Mouse (Mus musculus) v-Abl transformed pro-B cells (cell line): ENCODE results near the gene Prkd2.

Source experiments
- in situ Hi-C, 2 experiments: fragments of 400-800 bp; cut with MboI; formaldehyde crosslinking; loops; one replicate each; pipeline ENCODE4 v1.15.1; 2025; ENCODE audit not compliant: unreplicated experiment in 2 of 2

The Prkd2 gene

DNA sequence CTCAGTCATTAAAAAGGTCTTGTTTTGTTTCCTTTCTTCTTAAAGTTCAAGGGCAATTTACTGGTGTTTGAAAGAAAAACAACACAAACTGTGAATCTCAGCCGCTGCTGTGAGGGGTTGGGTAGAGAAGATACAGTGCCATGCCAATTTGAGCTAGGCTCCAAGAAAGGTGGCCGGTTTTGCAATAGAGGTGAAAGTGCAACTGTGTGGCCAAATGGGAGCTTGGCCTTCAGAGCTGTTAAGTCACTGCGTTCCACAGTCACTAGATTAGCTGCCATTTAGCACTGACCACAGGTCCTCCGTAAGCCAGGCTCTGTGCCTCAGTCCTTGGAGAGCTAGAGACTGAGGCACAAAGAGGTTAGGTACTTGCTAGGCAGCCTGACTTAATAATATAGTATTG is 8.9 kb downstream of the Prkd2 start:
- in situ Hi-C loops = no loop called here

DNA sequence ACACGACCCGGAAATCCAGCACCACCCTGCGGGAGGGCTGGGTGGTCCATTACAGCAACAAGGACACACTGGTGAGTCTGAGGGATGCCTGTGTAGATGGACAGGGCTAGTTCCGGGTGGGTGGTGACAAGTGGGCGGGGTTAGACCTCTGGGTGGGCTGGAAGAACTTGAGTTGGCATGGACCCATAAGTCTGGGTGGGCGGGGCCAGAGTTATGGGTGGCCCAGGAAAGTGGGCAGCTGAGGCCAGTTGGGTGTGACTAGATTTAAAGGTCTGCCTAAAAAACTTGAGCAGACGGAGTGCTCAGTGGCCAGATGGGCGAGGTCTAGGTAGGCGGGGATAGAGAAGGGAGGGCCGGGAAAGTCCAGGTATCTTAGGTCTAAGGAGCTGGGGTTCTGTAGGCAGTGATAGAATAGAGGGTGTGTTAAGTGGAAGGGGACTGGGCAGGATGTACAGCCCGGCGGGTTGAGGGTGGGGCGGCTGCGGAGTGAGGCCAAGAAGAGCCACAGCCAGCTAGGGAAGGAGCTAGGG is 10.7 kb downstream of the Prkd2 start:
- in situ Hi-C loops = no loop called here

DNA sequence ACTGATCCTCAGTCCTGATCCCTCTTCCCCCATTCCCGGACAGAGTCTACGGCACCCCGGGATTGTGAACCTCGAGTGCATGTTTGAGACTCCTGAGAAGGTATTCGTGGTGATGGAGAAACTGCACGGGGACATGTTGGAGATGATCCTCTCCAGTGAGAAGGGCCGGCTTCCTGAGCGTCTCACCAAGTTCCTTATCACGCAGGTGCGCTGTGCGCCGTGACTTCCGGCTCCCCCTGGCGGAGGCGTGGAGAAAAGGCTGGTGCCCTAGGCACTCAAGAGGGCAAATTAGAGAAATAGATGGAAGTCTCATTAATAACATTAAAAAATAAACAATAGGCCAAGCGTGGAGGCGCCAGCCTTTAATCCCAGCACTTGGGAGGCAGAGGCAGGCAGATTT is 15.6 kb downstream of the Prkd2 start:
- in situ Hi-C loops = loop anchor here in 1 of 2 experiments (5.0 kb wide), 1 partner anchor 41 kb away; the partner anchor contains the start of genes Fkrp and Strn4

GRCm38 (mm10) chr7:16859902-16860651 is 17.4 kb downstream of the Prkd2 start:
- in situ Hi-C loops = loop anchor here (5.0 kb wide), 2 partner anchors 33 to 43 kb away; partner anchors contain the start of genes Fkrp (in 1 of the 2) and Strn4 (in 1 of the 2)

DNA sequence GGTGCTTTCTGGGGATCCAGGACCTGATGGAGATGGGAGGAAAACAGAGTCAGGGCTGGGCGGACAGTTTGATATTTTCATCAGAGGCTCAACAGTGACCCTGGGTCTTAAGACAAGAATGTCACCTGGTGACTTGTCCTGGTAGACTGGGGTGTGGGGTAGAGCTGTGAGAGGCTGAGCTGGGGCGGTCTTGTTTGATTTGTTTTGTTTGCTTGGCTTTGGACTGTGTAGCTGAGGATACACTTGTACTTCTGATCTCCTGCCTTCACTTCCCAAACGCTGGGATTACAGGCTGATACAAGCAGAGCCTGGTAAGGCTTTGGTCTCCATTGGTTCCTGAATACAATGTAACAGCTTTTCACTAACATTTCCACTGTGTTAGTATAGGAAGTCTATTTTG is 24.8 kb downstream of the Prkd2 start:
- in situ Hi-C loops = no loop called here

- in situ Hi-C loops = no loop called here
Observed at GRCm38 (mm10) chr7:16869497-16869896, 26.8 kb downstream of the Prkd2 start.

GRCm38 (mm10) chr7:16871600-16871999 is 28.9 kb downstream of the Prkd2 start:
- in situ Hi-C loops = loop anchor here in 1 of 2 experiments (5.0 kb wide), 1 partner anchor 51 kb away; the partner anchor contains the start of gene Calm3

DNA sequence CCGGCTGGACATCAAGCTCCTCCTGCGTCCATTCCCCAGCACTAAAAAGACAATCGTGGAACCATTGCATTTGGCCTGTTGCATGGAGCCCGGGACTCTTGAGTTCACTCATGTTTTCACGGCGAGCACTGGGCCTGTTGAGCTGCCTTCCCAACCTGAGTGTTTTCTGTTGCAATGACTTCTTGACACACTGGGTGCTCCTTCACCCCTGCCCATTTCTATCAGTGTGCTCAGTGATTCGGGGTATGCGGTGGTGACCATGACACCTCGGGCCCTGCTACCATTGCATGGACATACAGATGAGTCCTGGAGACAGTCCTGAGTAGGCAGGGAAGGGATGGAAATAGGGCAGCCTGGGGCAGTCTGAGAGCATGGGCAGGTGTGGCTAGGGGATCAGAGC is 29.8 kb downstream of the Prkd2 start:
- in situ Hi-C loops = loop anchor here in 1 of 2 experiments (5.0 kb wide), 1 partner anchor 50 kb away; the partner anchor contains the start of gene Calm3

DNA sequence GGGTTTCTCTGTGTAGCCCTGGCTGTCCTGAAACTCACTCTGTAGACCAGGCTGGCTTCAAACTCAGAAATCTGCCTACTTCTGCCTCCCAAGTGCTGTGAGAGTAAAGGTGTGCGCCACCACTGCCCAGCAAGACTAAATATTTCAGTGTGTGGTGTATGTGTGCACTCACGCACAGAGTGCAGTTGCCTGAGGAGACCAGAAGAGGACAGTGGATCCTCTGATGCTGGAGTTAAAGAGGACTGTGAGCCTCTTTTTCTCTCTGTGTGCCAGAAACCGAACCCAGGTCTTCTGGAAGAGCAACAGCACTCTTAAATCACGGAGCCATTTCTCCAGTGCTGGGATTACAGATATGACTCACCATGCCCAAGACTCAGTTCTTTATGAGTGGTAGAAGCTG is 30.7 kb downstream of the Prkd2 start:
- in situ Hi-C loops = loop anchor here in 1 of 2 experiments (5.0 kb wide), 1 partner anchor 49 kb away; the partner anchor contains the start of gene Calm3

DNA sequence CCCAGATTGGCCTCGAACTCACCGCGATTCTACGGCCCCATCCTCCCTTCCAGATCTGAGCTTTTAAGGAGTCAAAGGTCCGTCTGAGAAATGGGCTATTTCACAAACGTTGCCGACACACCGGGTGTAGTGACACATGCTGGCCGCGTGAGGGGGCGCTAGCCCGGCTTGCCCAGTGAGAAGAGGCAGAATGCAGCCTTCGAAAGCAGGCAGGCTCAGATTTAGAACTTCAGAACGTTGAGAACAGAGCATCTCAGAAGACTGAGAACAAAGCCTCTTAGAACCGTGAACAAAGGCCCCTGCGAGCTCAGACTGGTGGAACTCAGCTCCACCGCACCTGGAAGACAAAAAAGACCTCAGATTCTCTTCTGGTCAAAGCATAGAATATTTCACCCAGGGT is 31.5 kb downstream of the Prkd2 start:
- in situ Hi-C loops = loop anchor here in 1 of 2 experiments (5.0 kb wide), 1 partner anchor 48 kb away; the partner anchor contains the start of gene Calm3

DNA sequence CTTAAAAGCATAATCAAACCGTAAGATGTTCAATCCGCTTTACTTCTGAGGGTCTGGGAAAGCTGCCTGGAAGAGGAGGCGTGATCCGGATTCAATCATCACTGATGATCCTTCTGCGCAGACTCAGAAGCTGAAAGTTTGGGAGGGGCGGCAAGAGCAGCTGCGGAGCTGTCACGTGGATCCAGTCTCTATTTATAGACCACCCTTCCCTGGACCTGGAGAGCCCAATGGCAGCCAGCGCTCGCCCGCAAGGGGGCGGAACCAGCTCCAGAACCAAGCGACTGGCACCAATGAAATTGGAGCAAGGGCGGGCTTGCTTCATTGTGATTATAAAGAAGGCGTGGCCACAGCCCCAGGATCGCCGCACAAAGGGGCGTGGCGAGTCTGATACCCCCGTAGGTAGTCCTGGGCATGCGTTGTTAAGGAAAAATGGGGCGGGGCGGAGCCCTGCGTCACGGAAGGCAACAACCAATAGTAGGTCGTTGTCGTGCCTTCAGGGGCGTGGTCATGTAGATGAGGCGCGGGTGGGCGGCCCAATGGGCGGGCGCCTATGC is 32.1 kb downstream of the Prkd2 start:
- in situ Hi-C loops = loop anchor here (5.0 kb wide), 1 partner anchor 47 kb away; the partner anchor contains the start of gene Calm3 (in 2 of the 2)

GRCm38 (mm10) chr7:16875310-16875325 is 32.4 kb downstream of the Prkd2 start, which contains the start of gene Dact3:
Dact3 (plus strand) TSS chr7:16875317.
- in situ Hi-C loops = loop anchor here in 1 of 2 experiments (5.0 kb wide), 1 partner anchor 47 kb away; the partner anchor contains the start of gene Calm3

DNA sequence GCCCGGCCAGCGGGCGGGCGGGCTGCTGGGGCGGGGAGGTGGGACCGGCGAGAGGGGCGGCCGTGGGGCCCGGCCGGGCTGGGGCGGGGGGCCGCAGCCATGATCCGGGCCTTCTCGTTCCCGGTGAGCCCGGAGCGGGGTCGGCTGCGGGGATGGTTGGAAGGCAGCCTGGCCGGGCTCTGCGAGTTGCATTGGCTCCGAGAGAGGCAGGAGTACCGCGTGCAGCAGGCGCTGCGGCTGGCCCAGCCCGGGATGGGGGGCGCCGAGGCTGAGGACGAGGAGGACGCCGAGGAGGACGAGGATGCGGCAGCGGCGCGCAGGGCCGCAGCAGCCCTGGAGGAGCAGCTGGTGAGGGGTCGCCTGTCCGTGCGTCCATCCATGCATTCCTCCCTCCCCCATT is 32.6 kb downstream of the Prkd2 start:
- in situ Hi-C loops = loop anchor here in 1 of 2 experiments (5.0 kb wide), 1 partner anchor 47 kb away; the partner anchor contains the start of gene Calm3

DNA sequence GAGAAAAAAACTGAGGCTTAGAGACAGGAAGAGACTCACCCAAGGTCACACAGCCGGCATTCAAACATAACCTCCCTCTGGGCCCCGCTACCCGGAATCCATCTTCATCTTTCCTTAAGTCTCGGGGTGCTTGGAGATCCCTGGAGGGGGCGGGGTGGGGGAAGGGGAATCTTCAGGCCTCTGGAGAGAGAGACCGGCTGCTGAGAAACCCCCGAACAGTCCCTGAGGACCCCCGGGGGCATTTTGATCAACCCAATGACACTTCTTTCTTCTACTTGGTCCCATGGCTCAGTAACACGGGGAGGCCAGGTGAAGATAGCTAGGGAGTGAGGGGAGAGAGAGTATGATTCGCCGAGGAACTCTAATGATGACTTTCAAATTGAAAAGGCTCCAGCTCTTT is 33.3 kb downstream of the Prkd2 start:
- in situ Hi-C loops = loop anchor here in 1 of 2 experiments (5.0 kb wide), 1 partner anchor 46 kb away; the partner anchor contains the start of gene Calm3

DNA sequence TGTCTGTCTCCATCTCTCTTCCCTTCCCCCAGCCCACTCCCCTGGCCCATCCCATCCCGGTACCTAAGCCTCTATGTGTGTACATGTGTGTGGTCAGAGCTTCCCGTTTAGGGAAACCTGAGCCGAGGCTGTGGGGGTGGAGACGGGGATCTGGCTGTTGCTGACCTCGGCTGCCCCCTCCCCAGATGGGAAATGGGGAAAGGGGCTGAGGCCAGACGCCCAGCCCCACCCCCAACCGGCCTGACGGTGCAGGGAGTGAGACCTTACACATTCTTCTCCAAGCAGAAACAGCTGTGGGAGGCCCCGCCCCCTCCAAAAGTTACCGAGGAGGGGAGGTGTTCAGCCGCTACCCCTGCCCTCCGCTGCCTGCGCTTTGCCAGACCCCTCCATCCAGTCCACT is 33.9 kb downstream of the Prkd2 start:
- in situ Hi-C loops = loop anchor here in 1 of 2 experiments (5.0 kb wide), 1 partner anchor 46 kb away; the partner anchor contains the start of gene Calm3

- in situ Hi-C loops = loop anchor here in 1 of 2 experiments (5.0 kb wide), 1 partner anchor 45 kb away; the partner anchor contains the start of gene Calm3
Observed at GRCm38 (mm10) chr7:16877717-16878116, 35.0 kb downstream of the Prkd2 start.

DNA sequence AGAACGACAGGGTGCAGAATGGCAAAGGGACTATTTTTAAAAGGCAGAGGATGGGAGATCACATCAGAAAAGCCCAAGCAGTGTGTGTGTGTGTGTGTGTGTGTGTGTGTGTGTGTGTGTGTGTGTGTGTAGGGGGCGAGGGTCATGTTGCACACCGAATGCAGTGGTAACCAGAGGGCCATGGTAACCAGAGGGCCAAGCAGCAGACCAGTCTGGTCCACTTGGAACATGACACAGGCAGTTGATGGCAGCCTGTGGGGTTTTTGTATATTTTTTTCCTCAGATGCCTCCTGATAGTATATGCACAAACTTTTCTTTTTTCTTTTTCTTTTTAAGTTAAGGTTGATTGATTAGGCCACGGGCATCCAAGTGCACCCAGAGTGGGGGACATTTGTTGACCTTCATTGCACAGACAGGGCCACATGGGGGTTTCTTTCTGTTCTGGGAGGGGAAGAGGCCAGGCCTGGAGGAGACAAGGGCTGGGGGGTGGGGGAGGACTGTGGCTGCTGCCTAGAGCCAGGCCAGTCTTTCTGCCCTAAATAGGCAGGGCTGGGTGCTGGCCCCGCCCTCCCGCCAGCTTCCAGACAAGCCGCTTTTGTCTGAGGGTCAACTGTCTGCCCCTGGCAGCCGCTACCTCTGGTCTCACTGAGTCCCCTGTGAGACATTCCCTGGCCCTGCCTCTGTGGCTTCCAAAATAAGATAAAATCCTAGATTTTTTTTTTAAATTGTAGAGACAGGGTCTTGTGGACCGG is 37.3 kb downstream of the Prkd2 start:
- in situ Hi-C loops = loop anchor here in 1 of 2 experiments (5.0 to 10.0 kb wide), 2 partner anchors 42 to 245 kb away; partner anchors contain the start of gene Calm3

GRCm38 (mm10) chr7:16880615-16881014 is 37.9 kb downstream of the Prkd2 start:
- in situ Hi-C loops = loop anchor here in 1 of 2 experiments (10.0 kb wide), 1 partner anchor 246 kb away; no protein-coding TSS in a partner anchor

DNA sequence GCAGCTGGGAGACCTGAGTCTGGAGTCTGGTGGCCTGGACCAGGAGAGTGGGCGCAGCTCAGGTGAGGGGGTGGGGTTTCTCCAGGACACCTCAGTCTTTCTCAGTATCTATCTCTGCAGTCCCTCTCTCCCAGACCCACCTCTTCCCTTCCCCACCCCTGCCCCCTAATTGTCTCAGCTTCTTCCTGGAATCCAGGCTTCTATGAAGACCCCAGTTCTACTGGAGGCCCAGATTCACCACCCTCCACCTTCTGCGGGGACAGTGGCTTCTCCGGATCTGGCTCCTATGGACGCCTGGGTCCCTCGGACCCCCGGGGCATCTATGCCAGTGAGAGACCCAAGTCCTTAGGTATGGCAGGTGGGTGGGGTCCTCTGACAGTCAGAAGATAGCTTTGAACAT is 40.5 kb downstream of the Prkd2 start:
- in situ Hi-C loops = loop anchor here in 1 of 2 experiments (10.0 kb wide), 1 partner anchor 248 kb away; no protein-coding TSS in a partner anchor

DNA sequence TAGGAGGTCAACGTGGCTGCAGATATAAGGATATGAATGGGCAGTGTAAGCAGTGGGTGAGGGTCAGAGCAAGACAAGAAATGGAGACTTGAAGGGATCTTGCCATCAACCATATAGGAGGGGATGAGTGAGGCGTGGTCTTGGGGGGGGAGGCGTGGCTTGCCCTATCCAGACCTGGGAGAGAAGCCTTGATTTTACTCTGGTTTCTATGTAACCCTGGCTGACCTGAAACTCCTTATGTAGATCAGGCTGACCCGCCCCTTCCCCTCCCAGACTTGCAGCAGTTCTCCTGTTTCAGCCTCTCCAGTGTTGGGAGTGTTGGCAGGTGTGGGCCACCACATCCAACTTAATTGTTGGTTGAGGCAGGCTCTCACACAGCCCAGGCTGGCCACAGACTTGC is 41.6 kb downstream of the Prkd2 start:
- in situ Hi-C loops = loop anchor here in 1 of 2 experiments (10.0 kb wide), 1 partner anchor 250 kb away; no protein-coding TSS in a partner anchor
